Mouse (Mus musculus): Measurements from ENCODE around the gene Dnajc7. TPM values are rescaled to one million over a fixed set of nuclear protein-coding genes. Genes with fewer than 3 reads are reported as not detected.
"Not testable (repeated sequence)": the region's sequence is repeated elsewhere in the genome, so short reads cannot be mapped to it uniquely, and the experiment has no call there.

The Dnajc7 gene
- polyA plus RNA-seq, 1 experiment from 2014 or later = 235 TPM

- WGBS = under 1% methylated on average over 36 of the region's 36 CpGs
- H3K9me3 ChIP-seq (ENCODE audit: low read length) = no peaks in the 10 kb centered on the region
- H3K4me2 ChIP-seq (replicated peaks; ENCODE audit: low read depth, low read length) = peak within 1 kb of the TSS; percentile 72
- H3K9ac ChIP-seq (replicated peaks; ENCODE audit: low read length) = peak within 1 kb of the TSS; percentile 88
- H3K4me1 ChIP-seq (ENCODE audit: insufficient read depth, low read length) = peaks cover 24% of the 10 kb centered on the region
- ATAC-seq (ENCODE audit: low FRiP score, low TSS enrichment) = peak; percentile 69
- peak within 1 kb of the TSS; percentile 93 for H3K27ac ChIP-seq (ENCODE audit: low read length)
- H3K4me3 ChIP-seq (ENCODE audit: low read length) = peak within 1 kb of the TSS; percentile 72
- no peaks in the 10 kb centered on the region; the same call in 1 of the 2 replicates for H3K36me3 ChIP-seq (ENCODE audit: insufficient read depth, low read length)
- H3K27me3 ChIP-seq (ENCODE audit: insufficient read depth, low read length) = no peaks in the 10 kb centered on the region
Measured at GRCm38 (mm10) chr11:100618761-100619484, 1.0 kb downstream of the Dnajc7 start, which contains the start of gene Nkiras2. Nkiras2 (plus strand) TSS chr11:100619244.

- Histone ChIP-seq H3K9me3 (ENCODE audit: low read length) (no peaks in the 10 kb centered on the region), H3K27me3 (ENCODE audit: insufficient read depth, low read length) (no peaks in the 10 kb centered on the region), H3K4me3 (ENCODE audit: low read length) (no peak overlapping the region), H3K4me1 (ENCODE audit: insufficient read depth, low read length) (peaks cover 17% of the 10 kb centered on the region), H3K9ac (replicated peaks; ENCODE audit: low read length) (no peak overlapping the region), H3K27ac (ENCODE audit: low read length) (no peak overlapping the region), H3K36me3 (ENCODE audit: insufficient read depth, low read length) (no peaks in the 10 kb centered on the region; the same call in 1 of the 2 replicates), H3K4me2 (replicated peaks; ENCODE audit: low read depth, low read length) (peak overlapping the region; percentile 72; the same call in 1 of the 2 replicates)
- 88% methylated on average over 4 of the region's 4 CpGs for WGBS
- ATAC-seq (ENCODE audit: low FRiP score, low TSS enrichment) = no peak
Measured at GRCm38 (mm10) chr11:100617480-100617879, 2.5 kb downstream of the Dnajc7 start.

GRCm38 (mm10) chr11:100616836-100617235 lies 3.1 kb downstream of the Dnajc7 start:
- not testable (repeated sequence) for ATAC-seq (ENCODE audit: low FRiP score, low TSS enrichment); H3K4me2 ChIP-seq (replicated peaks; ENCODE audit: low read depth, low read length); H3K9me3 ChIP-seq (ENCODE audit: low read length); H3K36me3 ChIP-seq (ENCODE audit: insufficient read depth, low read length); H3K27me3 ChIP-seq (ENCODE audit: insufficient read depth, low read length); H3K27ac ChIP-seq (ENCODE audit: low read length); H3K9ac ChIP-seq (replicated peaks; ENCODE audit: low read length); H3K4me3 ChIP-seq (ENCODE audit: low read length)
- H3K4me1 ChIP-seq (ENCODE audit: insufficient read depth, low read length) = peaks cover 16% of the 10 kb centered on the region
- 96% methylated on average over 7 of the region's 7 CpGs for WGBS

- WGBS = 89% methylated on average over 5 of the region's 5 CpGs
Measured at GRCm38 (mm10) chr11:100616332-100616731, 3.6 kb downstream of the Dnajc7 start.

GRCm38 (mm10) chr11:100613241-100613640 lies 6.7 kb downstream of the Dnajc7 start:
- Histone ChIP-seq H3K4me3 (ENCODE audit: low read length) (no peak overlapping the region; the same call in 1 of the 2 replicates), H3K27ac (ENCODE audit: low read length) (no peak overlapping the region), H3K36me3 (ENCODE audit: insufficient read depth, low read length) (no peaks in the 10 kb centered on the region; the same call in 1 of the 2 replicates), H3K4me2 (replicated peaks; ENCODE audit: low read depth, low read length) (no peak overlapping the region), H3K9me3 (ENCODE audit: low read length) (no peaks in the 10 kb centered on the region), H3K4me1 (ENCODE audit: insufficient read depth, low read length) (peaks cover 18% of the 10 kb centered on the region), H3K27me3 (ENCODE audit: insufficient read depth, low read length) (no peaks in the 10 kb centered on the region), H3K9ac (replicated peaks; ENCODE audit: low read length) (no peak overlapping the region)
- WGBS = 94% methylated on average over 3 of the region's 3 CpGs
- ATAC-seq (ENCODE audit: low FRiP score, low TSS enrichment) = no peak

More at GRCm38 (mm10) chr11:100616332-100616731, 3.6 kb downstream of the Dnajc7 start:
- ATAC-seq (ENCODE audit: low FRiP score, low TSS enrichment) = no peak
- H3K4me3 ChIP-seq (ENCODE audit: low read length) = no peak overlapping the region
- no peaks in the 10 kb centered on the region for H3K27me3 ChIP-seq (ENCODE audit: insufficient read depth, low read length)
- no peak overlapping the region for H3K4me2 ChIP-seq (replicated peaks; ENCODE audit: low read depth, low read length)
- H3K9me3 ChIP-seq (ENCODE audit: low read length) = no peaks in the 10 kb centered on the region
- peaks cover 16% of the 10 kb centered on the region for H3K4me1 ChIP-seq (ENCODE audit: insufficient read depth, low read length)
- no peak overlapping the region for H3K27ac ChIP-seq (ENCODE audit: low read length)
- no peak overlapping the region for H3K9ac ChIP-seq (replicated peaks; ENCODE audit: low read length)
- no peaks in the 10 kb centered on the region; the same call in 1 of the 2 replicates for H3K36me3 ChIP-seq (ENCODE audit: insufficient read depth, low read length)

GRCm38 (mm10) chr11:100611627-100612026 lies 8.3 kb downstream of the Dnajc7 start:
- Histone ChIP-seq H3K4me1 (ENCODE audit: insufficient read depth, low read length) (peaks cover 10% of the 10 kb centered on the region), H3K4me3 (ENCODE audit: low read length) (no peak overlapping the region), H3K4me2 (replicated peaks; ENCODE audit: low read depth, low read length) (no peak overlapping the region), H3K36me3 (ENCODE audit: insufficient read depth, low read length) (no peaks in the 10 kb centered on the region; the same call in 1 of the 2 replicates), H3K27ac (ENCODE audit: low read length) (no peak overlapping the region), H3K27me3 (ENCODE audit: insufficient read depth, low read length) (no peaks in the 10 kb centered on the region), H3K9me3 (ENCODE audit: low read length) (no peaks in the 10 kb centered on the region), H3K9ac (replicated peaks; ENCODE audit: low read length) (no peak overlapping the region)
- 85% methylated on average over 6 of the region's 6 CpGs for WGBS
- no peak for ATAC-seq (ENCODE audit: low FRiP score, low TSS enrichment)

- ATAC-seq (ENCODE audit: low FRiP score, low TSS enrichment) = no peak
- Histone ChIP-seq H3K9me3 (ENCODE audit: low read length) (no peaks in the 10 kb centered on the region), H3K4me2 (replicated peaks; ENCODE audit: low read depth, low read length) (no peak overlapping the region), H3K27ac (ENCODE audit: low read length) (no peak overlapping the region), H3K4me1 (ENCODE audit: insufficient read depth, low read length) (peaks cover 10% of the 10 kb centered on the region), H3K36me3 (ENCODE audit: insufficient read depth, low read length) (no peaks in the 10 kb centered on the region; the same call in 1 of the 2 replicates), H3K4me3 (ENCODE audit: low read length) (no peak overlapping the region), H3K27me3 (ENCODE audit: insufficient read depth, low read length) (no peaks in the 10 kb centered on the region), H3K9ac (replicated peaks; ENCODE audit: low read length) (no peak overlapping the region)
- WGBS = 56% methylated on average over 9 of the region's 9 CpGs
Measured at GRCm38 (mm10) chr11:100609997-100610680, 9.8 kb downstream of the Dnajc7 start.

GRCm38 (mm10) chr11:100609355-100609996 lies 10.5 kb downstream of the Dnajc7 start:
- Histone ChIP-seq H3K4me1 (ENCODE audit: insufficient read depth, low read length) (peaks cover 10% of the 10 kb centered on the region), H3K4me3 (ENCODE audit: low read length) (no peak overlapping the region), H3K27me3 (ENCODE audit: insufficient read depth, low read length) (no peaks in the 10 kb centered on the region), H3K9me3 (ENCODE audit: low read length) (no peaks in the 10 kb centered on the region), H3K9ac (replicated peaks; ENCODE audit: low read length) (no peak overlapping the region), H3K36me3 (ENCODE audit: insufficient read depth, low read length) (no peaks in the 10 kb centered on the region; the same call in 1 of the 2 replicates), H3K27ac (ENCODE audit: low read length) (no peak overlapping the region), H3K4me2 (replicated peaks; ENCODE audit: low read depth, low read length) (no peak overlapping the region)
- no peak for ATAC-seq (ENCODE audit: low FRiP score, low TSS enrichment)
- 78% methylated on average over 5 of the region's 5 CpGs for WGBS

- Histone ChIP-seq H3K4me2 (replicated peaks; ENCODE audit: low read depth, low read length) (no peak overlapping the region), H3K27ac (ENCODE audit: low read length) (no peak overlapping the region), H3K4me3 (ENCODE audit: low read length) (no peak overlapping the region), H3K9ac (replicated peaks; ENCODE audit: low read length) (no peak overlapping the region), H3K9me3 (ENCODE audit: low read length) (no peaks in the 10 kb centered on the region), H3K36me3 (ENCODE audit: insufficient read depth, low read length) (no peaks in the 10 kb centered on the region; the same call in 1 of the 2 replicates), H3K27me3 (ENCODE audit: insufficient read depth, low read length) (no peaks in the 10 kb centered on the region), H3K4me1 (ENCODE audit: insufficient read depth, low read length) (peaks cover 10% of the 10 kb centered on the region)
- no peak for ATAC-seq (ENCODE audit: low FRiP score, low TSS enrichment)
- WGBS = 56% methylated on average over 4 of the region's 4 CpGs
Measured at GRCm38 (mm10) chr11:100608796-100609195, 11.2 kb downstream of the Dnajc7 start.
